Mouse (Mus musculus) heart, adult 18-20 months (tissue): Measurements from ENCODE around the gene Porcn. TPM values are rescaled to one million over a fixed set of nuclear protein-coding genes. Genes with fewer than 3 reads are reported as not detected.
A peak's percentile ranks its signal among the peaks of the same experiment; 100 is the strongest.

Experiments used
- DNase-seq, 2 experiments: peaks; one replicate each; pipeline ENCODE4 v3.0.0; 2021 to 2022; ENCODE audit warnings: mixed read lengths in 1 of 2
- long read RNA-seq, 2 experiments: library from polyadenylated mRNA; stranded (forward); transcript quantifications; one replicate each; pipeline ENCODE4 v2.0.0; 2021
- total RNA-seq, 2 experiments: library from RNA; stranded (reverse); gene quantifications; 2 replicates each; pipeline ENCODE4 v1.2.3; 2021

The Porcn gene
- 1 to 10 TPM; 2.0 to 3.0 TPM for total RNA-seq
- long read RNA-seq, experiment 1, partial matches to known transcripts = 0 of 1 reads
- long read RNA-seq, experiment 1, other reads (novel, unspliced or antisense) = 0 of 1 reads
- long read RNA-seq, experiment 2 = 0 reads

- DNase-seq = peak; percentile 84 to 90
Observed at GRCm38 (mm10) chrX:8206015-8206693, at the start of gene Porcn. Porcn (minus strand) TSS chrX:8206525.

- no peak for DNase-seq
Observed at GRCm38 (mm10) chrX:8255807-8256206, 49.5 kb upstream of the Porcn start.

- no peak for DNase-seq
Observed at GRCm38 (mm10) chrX:8253711-8254110, 47.4 kb upstream of the Porcn start.

- peak; percentile 89 to 91 for DNase-seq
Observed at GRCm38 (mm10) chrX:8252334-8253285, 46.3 kb upstream of the Porcn start, which contains the start of gene Ftsj1. Ftsj1 (minus strand) TSS chrX:8252406.

- DNase-seq = no peak
Observed at GRCm38 (mm10) chrX:8251789-8252333, 45.5 kb upstream of the Porcn start.

GRCm38 (mm10) chrX:8248542-8249120, 42.3 kb upstream of the Porcn start:
- DNase-seq = no peak

- DNase-seq = no peak
Observed at GRCm38 (mm10) chrX:8247680-8248079, 41.4 kb upstream of the Porcn start.

- no peak for DNase-seq
Observed at GRCm38 (mm10) chrX:8238804-8239395, 32.6 kb upstream of the Porcn start.

GRCm38 (mm10) chrX:8236704-8237103, 30.4 kb upstream of the Porcn start:
- no peak for DNase-seq

GRCm38 (mm10) chrX:8233602-8234001, 27.3 kb upstream of the Porcn start:
- DNase-seq = no peak

GRCm38 (mm10) chrX:8230272-8230671, 23.9 kb upstream of the Porcn start:
- DNase-seq = no peak

- DNase-seq = no peak
Observed at GRCm38 (mm10) chrX:8223473-8223872, 17.1 kb upstream of the Porcn start.

GRCm38 (mm10) chrX:8222678-8223421, 16.5 kb upstream of the Porcn start:
- DNase-seq = peak; percentile 20 to 27

GRCm38 (mm10) chrX:8222296-8222677, 16.0 kb upstream of the Porcn start:
- no peak for DNase-seq

GRCm38 (mm10) chrX:8219651-8220050, 13.3 kb upstream of the Porcn start:
- DNase-seq = no peak

GRCm38 (mm10) chrX:8218114-8218513, 11.8 kb upstream of the Porcn start:
- DNase-seq = no peak

GRCm38 (mm10) chrX:8217383-8217782, 11.1 kb upstream of the Porcn start:
- no peak for DNase-seq

GRCm38 (mm10) chrX:8211490-8212207, 5.3 kb upstream of the Porcn start:
- no peak for DNase-seq

GRCm38 (mm10) chrX:8209720-8210119, 3.4 kb upstream of the Porcn start:
- DNase-seq = no peak

- DNase-seq = no peak
Observed at GRCm38 (mm10) chrX:8207224-8207623, 899 bp upstream of the Porcn start.
